Mouse (Mus musculus): Measurements from ENCODE around the gene 6430571L13Rik. TPM values are rescaled to one million over a fixed set of nuclear protein-coding genes. Genes with fewer than 3 reads are reported as not detected.

6430571L13Rik gene
- polyA plus RNA-seq, 1 experiment from 2014 or later: 0.79 TPM

- no peaks in the 10 kb centered on the region for H3K9me3 ChIP-seq
- no peak overlapping the region for H3K4me3 ChIP-seq
- peaks cover 4% of the 10 kb centered on the region; the same call in 1 of the 2 replicates for H3K27me3 ChIP-seq
- ATAC-seq (ENCODE audit: borderline replicate concordance, extremely low read depth, low FRiP score, low TSS enrichment): no peak
- H3K36me3 ChIP-seq: no peaks in the 10 kb centered on the region
- 33% methylated on average over 10 of the region's 10 CpGs for WGBS
- no peak overlapping the region for H3K27ac ChIP-seq
- H3K4me2 ChIP-seq: no peak overlapping the region
- H3K9ac ChIP-seq: no peak overlapping the region
- H3K4me1 ChIP-seq: no peaks in the 10 kb centered on the region
Observed at GRCm38 (mm10) chr9:107369270-107370105, 29.1 kb downstream of the 6430571L13Rik start.

- no peak for ATAC-seq (ENCODE audit: borderline replicate concordance, extremely low read depth, low FRiP score, low TSS enrichment)
- peaks cover 10% of the 10 kb centered on the region; the same call in 1 of the 2 replicates for H3K27me3 ChIP-seq
- H3K4me1 ChIP-seq: no peaks in the 10 kb centered on the region
- no peak overlapping the region for H3K27ac ChIP-seq
- no peak overlapping the region for H3K4me3 ChIP-seq
- 11% methylated on average over 4 of the region's 4 CpGs for WGBS
- no peaks in the 10 kb centered on the region for H3K9me3 ChIP-seq
- H3K9ac ChIP-seq: no peak overlapping the region
- no peak overlapping the region for H3K4me2 ChIP-seq
- H3K36me3 ChIP-seq: no peaks in the 10 kb centered on the region
Observed at GRCm38 (mm10) chr9:107370106-107370463, 29.7 kb downstream of the 6430571L13Rik start.

DNA sequence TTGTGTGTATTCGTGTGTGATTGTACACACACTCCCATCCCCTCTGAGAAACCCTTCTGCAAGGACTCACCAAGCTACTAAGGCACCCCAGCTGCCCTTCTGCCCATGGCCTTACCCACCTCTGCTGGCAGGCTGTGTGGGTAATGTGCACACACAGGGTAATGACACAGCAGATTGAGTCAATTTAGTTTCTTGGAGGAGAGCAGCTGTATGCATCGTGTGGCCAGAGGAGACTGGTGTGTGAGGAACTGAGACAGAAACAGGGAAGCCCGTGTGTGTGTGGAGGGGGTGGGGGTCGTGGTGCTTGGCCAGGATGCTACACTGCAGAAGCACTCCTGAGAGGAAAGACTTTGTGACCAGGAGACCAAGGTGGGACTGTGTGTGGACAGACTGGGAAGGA is 32.0 kb downstream of the 6430571L13Rik start:
- Histone ChIP-seq H3K4me2 (no peak overlapping the region), H3K4me3 (no peak overlapping the region), H3K27me3 (peaks cover 33% of the 10 kb centered on the region), H3K9me3 (no peaks in the 10 kb centered on the region), H3K27ac (no peak overlapping the region), H3K36me3 (no peaks in the 10 kb centered on the region), H3K4me1 (no peaks in the 10 kb centered on the region), H3K9ac (no peak overlapping the region)
- no peak for ATAC-seq (ENCODE audit: borderline replicate concordance, extremely low read depth, low FRiP score, low TSS enrichment)
- WGBS: 51% methylated on average over 4 of the region's 4 CpGs

DNA sequence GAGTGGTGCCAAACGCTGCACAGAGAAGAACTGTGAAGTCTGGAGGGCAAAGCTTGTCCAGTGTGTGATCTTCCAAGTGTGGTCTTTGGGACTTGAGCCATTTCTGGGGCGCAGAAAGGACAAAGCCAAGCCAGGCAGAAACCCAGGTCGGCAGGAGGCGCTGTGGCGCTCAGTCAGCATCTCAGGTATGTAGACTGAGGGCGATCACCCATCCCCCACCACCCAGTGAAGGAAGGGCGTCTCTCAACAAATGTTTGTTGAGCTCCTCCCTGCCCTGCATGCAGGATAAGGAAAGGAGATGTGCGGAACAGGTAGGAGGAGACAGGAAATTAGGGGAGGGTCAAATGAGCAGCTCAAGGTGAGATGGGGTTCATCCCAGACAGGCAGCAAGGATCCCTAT is 34.2 kb downstream of the 6430571L13Rik start:
- ATAC-seq (ENCODE audit: borderline replicate concordance, extremely low read depth, low FRiP score, low TSS enrichment): no peak
- peaks cover 55% of the 10 kb centered on the region for H3K27me3 ChIP-seq
- H3K36me3 ChIP-seq: no peaks in the 10 kb centered on the region

DNA sequence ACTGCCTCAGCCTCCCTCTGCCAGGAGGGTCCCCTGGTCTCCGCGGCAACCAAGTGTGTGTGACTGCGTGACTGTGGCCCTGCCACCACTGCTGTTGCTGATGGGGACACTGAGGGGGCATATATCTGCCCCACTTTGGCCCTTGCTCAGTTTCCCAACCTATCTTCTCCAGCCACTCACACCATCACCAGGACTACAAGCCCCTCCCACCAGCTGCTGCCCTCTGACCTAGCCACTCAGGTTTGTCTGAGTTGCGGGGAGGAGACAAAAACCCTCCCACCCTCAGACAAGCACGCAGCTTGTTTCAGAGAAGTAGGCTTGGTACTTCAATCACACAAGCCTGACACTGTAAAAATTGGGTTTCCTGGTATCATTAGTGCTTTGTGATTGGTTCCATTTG is 35.0 kb downstream of the 6430571L13Rik start:
- no peak overlapping the region for H3K4me2 ChIP-seq

More for the DNA sequence above, 34.2 kb downstream of the 6430571L13Rik start:
- no peak overlapping the region for H3K4me3 ChIP-seq
- 5% methylated on average over 8 of the region's 8 CpGs for WGBS
- no peak overlapping the region for H3K4me2 ChIP-seq
- no peaks in the 10 kb centered on the region for H3K9me3 ChIP-seq
- H3K4me1 ChIP-seq: peaks cover 4% of the 10 kb centered on the region; the same call in 1 of the 2 replicates
- H3K9ac ChIP-seq: no peak overlapping the region
- no peak overlapping the region for H3K27ac ChIP-seq

GRCm38 (mm10) chr9:107377961-107378512 is 37.6 kb downstream of the 6430571L13Rik start:
- no peaks in the 10 kb centered on the region for H3K9me3 ChIP-seq
- peak overlapping the region; percentile 57 for H3K4me2 ChIP-seq
- H3K4me1 ChIP-seq: peaks cover 4% of the 10 kb centered on the region; the same call in 1 of the 2 replicates
- no peaks in the 10 kb centered on the region for H3K36me3 ChIP-seq
- peak overlapping the region; percentile 35 for H3K4me3 ChIP-seq
- H3K27me3 ChIP-seq: peaks cover 89% of the 10 kb centered on the region
- H3K9ac ChIP-seq: no peak overlapping the region
- no peak for ATAC-seq (ENCODE audit: borderline replicate concordance, extremely low read depth, low FRiP score, low TSS enrichment)
- H3K27ac ChIP-seq: no peak overlapping the region
- WGBS: under 1% methylated on average over 35 of the region's 35 CpGs

More for the DNA sequence above, 35.0 kb downstream of the 6430571L13Rik start:
- Histone ChIP-seq H3K27me3 (peaks cover 63% of the 10 kb centered on the region), H3K9ac (no peak overlapping the region), H3K27ac (no peak overlapping the region), H3K4me3 (no peak overlapping the region), H3K9me3 (no peaks in the 10 kb centered on the region), H3K4me1 (peaks cover 4% of the 10 kb centered on the region; the same call in 1 of the 2 replicates), H3K36me3 (no peaks in the 10 kb centered on the region)
- 9% methylated on average over 5 of the region's 5 CpGs for WGBS
- no peak for ATAC-seq (ENCODE audit: borderline replicate concordance, extremely low read depth, low FRiP score, low TSS enrichment)

DNA sequence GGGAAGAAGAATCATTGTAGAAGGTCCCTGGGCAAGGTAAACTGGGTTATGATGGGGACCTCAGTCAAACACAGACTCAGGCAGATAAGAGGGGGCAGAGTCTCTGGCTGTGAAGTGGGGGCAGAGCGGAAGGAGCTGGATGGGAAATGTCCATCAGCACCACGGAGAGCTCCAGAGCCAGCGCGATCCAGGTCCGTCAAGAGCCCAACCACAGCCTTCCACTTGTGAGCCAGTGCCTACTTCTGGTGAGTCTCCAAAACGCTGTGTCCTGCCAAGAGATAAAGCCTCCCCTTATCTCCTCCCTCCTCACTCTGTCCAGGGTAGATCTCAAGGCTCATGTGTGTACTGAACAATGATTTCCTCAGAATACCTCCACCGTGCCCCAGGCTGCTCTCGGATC is 41.3 kb downstream of the 6430571L13Rik start:
- no peaks in the 10 kb centered on the region for H3K36me3 ChIP-seq
- no peaks in the 10 kb centered on the region for H3K9me3 ChIP-seq
- H3K27me3 ChIP-seq: peaks cover 94% of the 10 kb centered on the region
- no peak overlapping the region for H3K4me2 ChIP-seq
- WGBS: 9% methylated on average over 8 of the region's 8 CpGs
- H3K4me3 ChIP-seq: no peak overlapping the region
- no peak overlapping the region for H3K9ac ChIP-seq
- ATAC-seq (ENCODE audit: borderline replicate concordance, extremely low read depth, low FRiP score, low TSS enrichment): no peak
- H3K27ac ChIP-seq: no peak overlapping the region
- peaks cover 4% of the 10 kb centered on the region; the same call in 1 of the 2 replicates for H3K4me1 ChIP-seq

GRCm38 (mm10) chr9:107384396-107384795 is 44.0 kb downstream of the 6430571L13Rik start:
- ATAC-seq (ENCODE audit: borderline replicate concordance, extremely low read depth, low FRiP score, low TSS enrichment): no peak
- H3K4me2 ChIP-seq: no peak overlapping the region
- H3K9ac ChIP-seq: no peak overlapping the region
- WGBS: 32% methylated on average over 3 of the region's 3 CpGs
- H3K27me3 ChIP-seq: peaks cover 70% of the 10 kb centered on the region
- H3K4me1 ChIP-seq: no peaks in the 10 kb centered on the region
- H3K27ac ChIP-seq: no peak overlapping the region
- no peaks in the 10 kb centered on the region for H3K36me3 ChIP-seq
- H3K9me3 ChIP-seq: no peaks in the 10 kb centered on the region
- H3K4me3 ChIP-seq: no peak overlapping the region

DNA sequence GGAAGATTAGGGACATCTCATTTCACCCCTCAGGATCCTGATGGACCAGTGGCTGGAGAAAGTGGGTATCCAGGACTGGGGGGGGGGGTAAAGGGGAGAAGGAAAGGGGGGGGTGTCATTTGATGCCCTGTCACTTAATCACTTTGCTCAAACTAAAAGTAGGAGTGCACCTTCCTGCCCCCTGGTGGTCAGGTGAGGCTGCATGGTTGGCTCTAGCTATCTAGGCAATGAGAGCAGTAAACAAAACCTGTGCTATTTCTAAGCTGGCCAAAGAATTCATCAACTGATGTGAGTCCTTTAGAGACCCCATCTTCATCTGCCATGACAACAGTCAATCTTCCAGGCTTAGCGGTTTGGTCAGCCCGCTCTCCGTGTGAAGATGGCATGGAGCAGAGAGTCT is 46.3 kb downstream of the 6430571L13Rik start:
- H3K9ac ChIP-seq: no peak overlapping the region
- 62% methylated on average over 3 of the region's 3 CpGs for WGBS
- peaks cover 47% of the 10 kb centered on the region for H3K27me3 ChIP-seq
- ATAC-seq (ENCODE audit: borderline replicate concordance, extremely low read depth, low FRiP score, low TSS enrichment): no peak
- no peak overlapping the region for H3K4me3 ChIP-seq
- no peaks in the 10 kb centered on the region for H3K9me3 ChIP-seq
- no peak overlapping the region for H3K27ac ChIP-seq
- H3K4me2 ChIP-seq: no peak overlapping the region
- H3K36me3 ChIP-seq: no peaks in the 10 kb centered on the region
- H3K4me1 ChIP-seq: no peaks in the 10 kb centered on the region

DNA sequence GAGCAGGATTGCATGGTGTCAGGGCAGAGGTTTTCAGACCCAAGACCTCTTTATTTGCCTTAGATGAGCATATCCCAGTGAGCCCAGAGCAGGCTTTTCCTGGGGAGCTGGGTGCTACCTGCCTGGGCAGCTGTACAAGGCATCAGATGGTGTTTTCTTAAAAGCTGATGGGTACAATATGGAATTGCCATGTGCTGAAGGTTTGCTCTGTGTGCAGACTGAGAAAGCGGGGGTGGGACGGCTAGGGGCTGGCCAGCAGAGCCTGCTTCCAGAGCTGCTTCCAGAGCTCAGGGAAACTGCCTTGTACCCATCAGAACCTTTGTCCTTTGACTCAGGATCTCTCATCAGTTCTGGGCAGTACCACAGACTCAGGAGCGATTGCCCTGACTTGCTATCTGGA is 47.3 kb downstream of the 6430571L13Rik start:
- H3K27ac ChIP-seq: no peak overlapping the region
- 76% methylated on average over 3 of the region's 3 CpGs for WGBS
- no peak for ATAC-seq (ENCODE audit: borderline replicate concordance, extremely low read depth, low FRiP score, low TSS enrichment)

DNA sequence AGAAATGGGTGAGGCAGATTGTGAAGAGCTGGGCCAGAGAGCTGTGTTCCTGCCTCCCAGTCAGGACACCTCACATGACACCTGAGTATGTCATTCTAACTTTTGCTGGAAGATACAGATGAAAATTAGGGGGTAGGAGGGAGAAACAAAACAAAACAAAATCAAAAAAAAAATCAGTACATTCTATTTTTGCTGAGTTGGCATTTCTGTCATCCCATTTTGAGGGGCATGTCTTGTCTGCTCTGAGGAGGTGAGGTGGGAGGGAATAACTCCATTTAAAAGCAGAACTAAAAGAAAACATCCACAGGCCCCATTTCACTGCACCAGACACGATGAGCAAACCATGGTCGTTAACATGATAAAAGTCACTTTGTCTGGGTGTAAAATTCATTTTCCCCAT is 47.9 kb downstream of the 6430571L13Rik start:
- H3K27ac ChIP-seq: no peak overlapping the region
- 71% methylated on average over 2 of the region's 2 CpGs for WGBS
- no peak overlapping the region for H3K9ac ChIP-seq
- no peak overlapping the region for H3K4me3 ChIP-seq
- H3K4me2 ChIP-seq: no peak overlapping the region
- peaks cover 32% of the 10 kb centered on the region for H3K27me3 ChIP-seq
- no peaks in the 10 kb centered on the region for H3K36me3 ChIP-seq
- H3K9me3 ChIP-seq: no peaks in the 10 kb centered on the region
- no peak for ATAC-seq (ENCODE audit: borderline replicate concordance, extremely low read depth, low FRiP score, low TSS enrichment)
- H3K4me1 ChIP-seq: no peaks in the 10 kb centered on the region

More for the DNA sequence above, 47.3 kb downstream of the 6430571L13Rik start:
- no peaks in the 10 kb centered on the region for H3K4me1 ChIP-seq
- H3K4me2 ChIP-seq: no peak overlapping the region
- H3K27me3 ChIP-seq: peaks cover 37% of the 10 kb centered on the region
- H3K4me3 ChIP-seq: no peak overlapping the region
- H3K9me3 ChIP-seq: no peaks in the 10 kb centered on the region
- no peak overlapping the region for H3K9ac ChIP-seq
- no peaks in the 10 kb centered on the region for H3K36me3 ChIP-seq

DNA sequence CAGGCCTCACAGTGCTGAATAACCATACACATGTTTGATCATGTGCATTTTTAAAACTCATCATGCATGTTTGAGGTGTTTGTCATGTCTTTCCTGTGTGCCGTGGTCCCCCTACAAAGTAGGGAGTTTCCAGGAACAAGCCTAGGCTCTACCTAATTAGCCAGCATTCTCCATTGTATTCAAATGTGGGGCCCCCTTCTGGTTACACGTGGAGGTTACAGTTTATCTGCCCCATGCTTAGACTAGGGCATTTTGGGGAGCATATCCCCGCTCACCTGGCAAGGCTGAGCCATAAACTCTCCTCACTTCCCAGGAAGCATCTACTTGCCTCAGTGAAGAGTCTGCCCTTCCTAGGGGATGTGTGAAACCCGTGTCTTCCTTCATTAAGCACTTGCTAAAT is 56.0 kb downstream of the 6430571L13Rik start:
- no peaks in the 10 kb centered on the region for H3K36me3 ChIP-seq
- H3K27me3 ChIP-seq: peaks cover 46% of the 10 kb centered on the region
- peaks cover 8% of the 10 kb centered on the region for H3K4me1 ChIP-seq
- 31% methylated on average over 4 of the region's 4 CpGs for WGBS
- no peak overlapping the region for H3K9ac ChIP-seq
- H3K4me3 ChIP-seq: no peak overlapping the region
- ATAC-seq (ENCODE audit: borderline replicate concordance, extremely low read depth, low FRiP score, low TSS enrichment): no peak
- no peak overlapping the region for H3K4me2 ChIP-seq
- H3K27ac ChIP-seq: no peak overlapping the region
- no peaks in the 10 kb centered on the region for H3K9me3 ChIP-seq
